Mouse (Mus musculus) frontal cortex, postnatal 36 days (tissue): Measurements from ENCODE around the gene Mrpl19.

Source experiments
- DNase-seq, 2 experiments: peaks; one replicate each; pipeline ENCODE4 v3.0.0; 2022; ENCODE audit warnings: low spot score in 2 of 2

Mrpl19 gene

GRCm38 (mm10) chr6:81933281-81933680, 32.5 kb downstream of the Mrpl19 start:
- DNase-seq, result no peak

DNA sequence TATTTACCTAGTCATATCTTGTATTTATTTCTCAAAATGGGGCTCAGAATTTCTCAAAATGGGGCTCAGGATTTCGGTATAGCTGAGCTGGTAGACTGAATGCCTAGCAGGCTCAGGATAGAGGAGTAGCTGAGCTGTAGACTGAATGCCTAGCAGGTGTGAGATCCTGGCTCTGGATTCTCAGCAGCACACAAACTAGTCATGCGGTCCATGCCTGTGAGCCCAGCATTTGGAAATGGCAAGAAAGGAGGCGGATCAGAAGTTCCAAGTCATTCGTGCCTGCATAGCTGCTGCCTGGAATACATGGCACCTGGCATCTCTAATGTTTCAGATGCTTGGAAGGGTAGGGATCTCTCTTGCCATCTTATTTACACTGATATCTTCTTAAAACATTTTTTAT, 36.4 kb downstream of the Mrpl19 start:
- no peak for DNase-seq

- DNase-seq, result no peak
Measured at GRCm38 (mm10) chr6:81924304-81924703, 41.5 kb downstream of the Mrpl19 start.

GRCm38 (mm10) chr6:81923523-81924142, 42.1 kb downstream of the Mrpl19 start, which contains the start of gene Gcfc2:
Gene Gcfc2, plus strand, starts transcription at chr6:81923669.
- DNase-seq, result peak; percentile 95

- DNase-seq, result peak; percentile 64 to 82
Measured at GRCm38 (mm10) chr6:81912177-81912576, 53.6 kb downstream of the Mrpl19 start.

DNA sequence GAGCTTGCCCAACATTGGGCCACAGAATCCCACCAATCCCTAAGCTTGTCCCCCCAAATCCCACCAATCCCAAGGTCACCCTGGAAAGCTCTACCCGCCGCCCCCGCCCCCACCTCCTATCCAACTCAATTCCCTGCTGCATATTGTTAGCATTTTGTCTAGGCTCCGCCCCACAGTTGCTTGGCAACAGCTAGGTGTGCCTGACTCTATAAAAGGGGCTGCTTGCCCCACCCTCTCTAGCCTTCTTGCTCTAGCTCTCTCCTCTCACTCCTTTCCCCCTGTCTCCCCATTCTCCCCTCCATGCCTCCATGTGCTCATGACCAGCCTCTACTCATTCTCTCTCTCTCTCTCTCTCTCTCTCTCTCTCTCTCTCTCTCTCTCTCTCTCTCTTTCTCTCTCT, 54.0 kb downstream of the Mrpl19 start:
- no peak for DNase-seq

GRCm38 (mm10) chr6:81911244-81911643, 54.5 kb downstream of the Mrpl19 start:
- peak in 1 of 2 experiments; percentile 24 for DNase-seq

- DNase-seq, result no peak
Measured at GRCm38 (mm10) chr6:81910302-81910855, 55.4 kb downstream of the Mrpl19 start.
